Mouse (Mus musculus) heart, embryonic 12.5 days (tissue): Measurements from ENCODE around the gene Zbtb32. TPM values are rescaled to one million over a fixed set of nuclear protein-coding genes. Genes with fewer than 3 reads are reported as not detected.
A peak's percentile ranks its signal among the peaks of the same experiment; 100 is the strongest.

Experiments used
- ATAC-seq: fragments of 200-750 bp; cut with Nextera tagmentation; 2 replicates; pipeline ENCODE4 v1.8.0; 2017; ENCODE audit warnings: moderate TSS enrichment, moderate library complexity; ENCODE audit not compliant: insufficient number of reproducible peaks, low FRiP score
- H3K27ac ChIP-seq: fragments of 300-500 bp; sonication (generic); 2 replicates; pipeline ENCODE4 v1.5.1; 2016; ENCODE audit warnings: mild to moderate bottlenecking, moderate library complexity; ENCODE audit not compliant: poor library complexity, severe bottlenecking
- H3K27me3 ChIP-seq: fragments of 300-500 bp; sonication (generic); replicated peaks from 2 replicates; pipeline ENCODE4 v1.6.1; 2016; ENCODE audit warnings: mild to moderate bottlenecking, moderate library complexity
- H3K36me3 ChIP-seq: fragments of 300-500 bp; sonication (generic); 2 replicates; pipeline ENCODE4 v1.6.1; 2016; ENCODE audit warnings: mild to moderate bottlenecking, moderate library complexity
- H3K4me1 ChIP-seq: fragments of 300-500 bp; sonication (generic); replicated peaks from 2 replicates; pipeline ENCODE4 v1.6.1; 2016; ENCODE audit warnings: mild to moderate bottlenecking
- H3K4me2 ChIP-seq: fragments of 300-500 bp; sonication (generic); 2 replicates; pipeline ENCODE4 v1.6.1; 2016; ENCODE audit warnings: mild to moderate bottlenecking, moderate library complexity
- H3K4me3 ChIP-seq: fragments of 300-500 bp; sonication (generic); 2 replicates; pipeline ENCODE4 v1.5.1; 2016; ENCODE audit warnings: mild to moderate bottlenecking
- H3K9ac ChIP-seq: fragments of 300-500 bp; sonication (generic); 2 replicates; pipeline ENCODE4 v1.6.1; 2016; ENCODE audit warnings: mild to moderate bottlenecking, moderate library complexity
- H3K9me3 ChIP-seq: fragments of 300-500 bp; sonication (generic); replicated peaks from 2 replicates; pipeline ENCODE4 v1.6.1; 2016; ENCODE audit warnings: mild to moderate bottlenecking, moderate library complexity
- WGBS: fragments of 180-500 bp; shearing (Covaris S2); methylation state at CpG from one replicate; pipeline ENCODE4 v1.1.7; 2016; 5-methylcytosine and 5-hydroxymethylcytosine counted together
- polyA plus RNA-seq: library from polyadenylated mRNA; unstranded; fragments of >200 nt; fragmentation: Nextera tagmentation; extraction: Ambion mirVana; gene quantifications from 2 replicates; pipeline ENCODE4 v1.2.1, GENCODE M21; 2016

Zbtb32 gene
- polyA plus RNA-seq, 1 experiment from 2014 or later: 0.09 TPM

DNA sequence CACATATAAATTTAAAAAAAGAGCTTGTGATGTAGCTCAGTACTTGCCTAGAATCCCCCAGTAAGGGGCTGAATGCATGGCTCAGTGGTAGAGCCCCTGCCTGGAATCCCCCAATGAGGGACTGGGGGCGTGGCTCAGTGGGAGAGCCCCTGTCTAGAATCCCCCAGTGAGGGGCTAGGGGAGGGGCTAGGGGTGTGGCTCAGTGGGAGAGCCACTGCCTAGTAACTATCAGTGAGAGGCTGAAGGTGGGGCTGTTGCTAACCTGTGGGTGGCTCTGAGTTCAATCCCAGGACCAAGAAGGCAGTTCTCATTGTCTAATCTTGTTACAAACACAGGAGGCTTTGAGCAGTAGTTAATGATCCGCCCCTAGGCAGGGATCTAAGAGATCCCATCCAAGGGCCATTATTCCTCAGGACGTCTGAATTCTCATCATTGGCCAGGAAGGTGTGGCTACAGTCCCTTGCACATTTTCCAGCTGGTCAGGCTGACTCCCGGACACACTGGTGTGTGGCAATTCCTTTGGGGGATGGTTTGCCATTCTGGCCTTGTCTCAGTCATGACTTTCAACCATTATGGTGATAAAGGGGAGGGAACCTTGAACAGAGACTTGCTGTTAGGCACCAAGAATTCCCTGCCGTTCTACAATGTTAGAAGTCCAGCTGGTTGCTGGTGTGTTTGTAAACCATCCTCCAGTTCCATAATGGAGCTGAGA lies 16.5 kb upstream of the Zbtb32 start:
- Histone ChIP-seq H3K36me3 (peaks cover 43% of the 10 kb centered on the region), H3K4me2 (no peak overlapping the region), H3K9me3 (no peaks in the 10 kb centered on the region), H3K4me1 (peaks cover 4% of the 10 kb centered on the region), H3K27ac (no peak overlapping the region), H3K27me3 (no peaks in the 10 kb centered on the region), H3K9ac (no peak overlapping the region), H3K4me3 (no peak overlapping the region)
- ATAC-seq: peak; percentile 53; the same call in 1 of the 2 replicates
- WGBS: 58% methylated on average over 5 of the region's 5 CpGs

- H3K27me3 ChIP-seq: no peaks in the 10 kb centered on the region
- H3K9me3 ChIP-seq: no peaks in the 10 kb centered on the region
- H3K4me2 ChIP-seq: no peak overlapping the region
- H3K4me1 ChIP-seq: peaks cover 9% of the 10 kb centered on the region
- WGBS: 69% methylated on average over 2 of the region's 2 CpGs
- ATAC-seq: no peak
- H3K4me3 ChIP-seq: no peak overlapping the region
- H3K9ac ChIP-seq: no peak overlapping the region
- H3K27ac ChIP-seq: no peak overlapping the region
- H3K36me3 ChIP-seq: peaks cover 37% of the 10 kb centered on the region
Observed at GRCm38 (mm10) chr7:30614454-30614853, 15.7 kb upstream of the Zbtb32 start.

DNA sequence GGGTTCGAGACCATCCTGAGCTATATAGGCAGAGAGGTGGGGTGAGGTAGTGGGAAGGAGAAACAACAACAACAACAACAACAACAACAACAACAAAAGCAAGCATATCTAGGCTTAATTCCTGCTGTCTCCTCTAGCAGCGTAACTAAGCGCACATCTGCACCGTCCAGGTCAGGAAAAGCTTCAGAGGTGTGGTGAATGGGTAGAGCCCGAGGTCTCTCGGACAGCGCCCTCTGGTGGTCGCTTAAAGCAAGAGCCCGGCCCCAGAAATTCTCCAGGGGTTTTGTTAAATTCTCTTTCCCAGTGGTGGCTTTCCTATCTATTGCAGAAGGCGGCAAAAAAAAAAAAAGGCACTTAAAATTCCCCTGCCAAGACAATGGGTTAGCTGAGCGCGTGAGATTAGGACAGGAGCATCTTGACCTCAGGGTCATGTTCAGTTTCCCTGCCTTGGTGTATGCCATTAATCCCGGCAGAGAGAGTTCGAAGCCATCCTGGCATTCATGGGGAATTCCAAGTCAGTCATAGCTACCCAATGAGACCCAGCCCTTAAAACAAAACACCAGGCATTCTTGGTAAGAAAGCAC lies 14.9 kb upstream of the Zbtb32 start:
- 21% methylated on average over 14 of the region's 14 CpGs for WGBS
- ATAC-seq: no peak
- Histone ChIP-seq H3K4me1 (peaks cover 9% of the 10 kb centered on the region), H3K4me3 (no peak overlapping the region), H3K9me3 (no peaks in the 10 kb centered on the region), H3K9ac (no peak overlapping the region), H3K4me2 (no peak overlapping the region), H3K27ac (no peak overlapping the region), H3K36me3 (peaks cover 29% of the 10 kb centered on the region), H3K27me3 (no peaks in the 10 kb centered on the region)

- Histone ChIP-seq H3K9ac (no peak within 1 kb of the TSS), H3K9me3 (no peaks in the 10 kb centered on the region), H3K4me2 (no peak within 1 kb of the TSS), H3K4me1 (peaks cover 9% of the 10 kb centered on the region), H3K27ac (no peak within 1 kb of the TSS), H3K4me3 (no peak within 1 kb of the TSS), H3K27me3 (no peaks in the 10 kb centered on the region), H3K36me3 (peaks cover 21% of the 10 kb centered on the region)
- no peak for ATAC-seq
- 71% methylated on average over 8 of the region's 8 CpGs for WGBS
Observed at GRCm38 (mm10) chr7:30612654-30613402, 14.1 kb upstream of the Zbtb32 start, which contains the start of gene Upk1a. Gene Upk1a (minus strand): TSS chr7:30612847.

DNA sequence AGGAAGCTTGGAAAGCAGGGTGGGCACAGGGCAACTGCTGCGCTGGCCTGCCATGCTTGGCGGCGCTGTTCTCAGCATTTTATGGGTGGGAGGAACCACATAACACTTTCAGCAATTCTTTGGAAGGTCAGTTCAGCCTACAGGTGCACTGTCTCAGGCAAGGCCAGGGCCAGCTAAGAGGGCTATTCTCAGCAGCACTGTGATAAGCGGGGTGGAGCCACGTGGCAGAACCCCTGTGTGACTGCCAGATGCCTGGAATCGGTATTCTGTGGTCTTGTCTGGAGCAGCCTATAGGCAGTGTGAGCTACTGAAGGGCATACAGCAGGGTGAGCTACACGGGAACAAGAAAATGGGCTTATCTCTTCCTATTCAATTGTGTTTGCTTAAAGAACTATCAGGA lies 11.3 kb upstream of the Zbtb32 start:
- Histone ChIP-seq H3K4me3 (no peak overlapping the region), H3K9me3 (no peaks in the 10 kb centered on the region), H3K4me2 (no peak overlapping the region), H3K4me1 (peaks cover 9% of the 10 kb centered on the region), H3K27ac (no peak overlapping the region), H3K9ac (no peak overlapping the region; the same call in 1 of the 2 replicates), H3K27me3 (no peaks in the 10 kb centered on the region), H3K36me3 (no peaks in the 10 kb centered on the region)
- WGBS: 33% methylated on average over 7 of the region's 7 CpGs
- 0 out of 2 replicates have a peak, but pooled peaks have one; percentile 20 for ATAC-seq

GRCm38 (mm10) chr7:30608476-30608875 lies 9.8 kb upstream of the Zbtb32 start:
- Histone ChIP-seq H3K4me1 (peaks cover 9% of the 10 kb centered on the region), H3K4me3 (no peak overlapping the region), H3K36me3 (no peaks in the 10 kb centered on the region), H3K9ac (no peak overlapping the region), H3K27me3 (no peaks in the 10 kb centered on the region), H3K9me3 (no peaks in the 10 kb centered on the region), H3K4me2 (no peak overlapping the region), H3K27ac (no peak overlapping the region)
- ATAC-seq: no peak
- 53% methylated on average over 16 of the region's 16 CpGs for WGBS

GRCm38 (mm10) chr7:30607706-30608309 lies 9.1 kb upstream of the Zbtb32 start:
- ATAC-seq: no peak
- Histone ChIP-seq H3K27me3 (no peaks in the 10 kb centered on the region), H3K4me3 (no peak overlapping the region), H3K36me3 (no peaks in the 10 kb centered on the region), H3K9me3 (no peaks in the 10 kb centered on the region), H3K4me1 (peaks cover 10% of the 10 kb centered on the region), H3K4me2 (no peak overlapping the region), H3K9ac (no peak overlapping the region), H3K27ac (no peak overlapping the region)
- WGBS: 26% methylated on average over 8 of the region's 8 CpGs

GRCm38 (mm10) chr7:30604944-30605343 lies 6.2 kb upstream of the Zbtb32 start:
- no peaks in the 10 kb centered on the region for H3K27me3 ChIP-seq
- H3K4me3 ChIP-seq: no peak overlapping the region
- H3K4me2 ChIP-seq: no peak overlapping the region
- H3K9ac ChIP-seq: no peak overlapping the region
- H3K4me1 ChIP-seq: peaks cover 12% of the 10 kb centered on the region
- no peak overlapping the region for H3K27ac ChIP-seq
- 87% methylated on average over 8 of the region's 8 CpGs for WGBS
- no peaks in the 10 kb centered on the region for H3K9me3 ChIP-seq
- ATAC-seq: no peak
- H3K36me3 ChIP-seq: no peaks in the 10 kb centered on the region

GRCm38 (mm10) chr7:30604424-30604823 lies 5.7 kb upstream of the Zbtb32 start:
- Histone ChIP-seq H3K27ac (no peak overlapping the region), H3K9ac (no peak overlapping the region), H3K27me3 (no peaks in the 10 kb centered on the region), H3K4me1 (peaks cover 14% of the 10 kb centered on the region), H3K4me3 (no peak overlapping the region), H3K36me3 (no peaks in the 10 kb centered on the region), H3K9me3 (no peaks in the 10 kb centered on the region), H3K4me2 (no peak overlapping the region)
- no peak for ATAC-seq
- WGBS: 61% methylated on average over 8 of the region's 8 CpGs

DNA sequence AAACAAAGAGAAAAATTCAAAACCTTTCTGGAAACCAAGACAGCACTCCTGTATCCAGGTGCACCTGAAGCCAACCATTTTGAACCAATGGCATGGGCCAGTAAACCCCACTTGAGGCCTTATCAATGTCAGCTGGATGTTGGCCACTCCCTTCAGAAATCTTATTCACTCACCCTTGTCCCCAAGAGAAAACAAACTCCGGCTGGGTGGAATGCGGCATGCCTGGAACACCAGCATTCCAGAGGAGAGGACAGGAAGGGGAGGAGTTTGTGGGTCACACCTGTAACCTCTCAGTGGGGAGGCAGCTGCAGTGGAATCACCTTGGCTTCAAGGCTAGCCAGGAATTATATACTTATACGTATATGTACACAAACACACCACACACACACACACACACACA lies 3.9 kb upstream of the Zbtb32 start:
- H3K4me3 ChIP-seq: no peak overlapping the region
- no peaks in the 10 kb centered on the region for H3K36me3 ChIP-seq
- H3K27ac ChIP-seq: no peak overlapping the region
- 23% methylated on average over 3 of the region's 3 CpGs for WGBS
- H3K4me2 ChIP-seq: no peak overlapping the region
- H3K9ac ChIP-seq: no peak overlapping the region
- no peaks in the 10 kb centered on the region for H3K27me3 ChIP-seq
- H3K4me1 ChIP-seq: peaks cover 14% of the 10 kb centered on the region
- no peaks in the 10 kb centered on the region for H3K9me3 ChIP-seq
- ATAC-seq: no peak

- Histone ChIP-seq H3K27me3 (no peaks in the 10 kb centered on the region), H3K4me1 (peaks cover 14% of the 10 kb centered on the region), H3K9ac (no peak overlapping the region), H3K36me3 (no peaks in the 10 kb centered on the region), H3K4me3 (no peak overlapping the region), H3K9me3 (no peaks in the 10 kb centered on the region), H3K4me2 (peak overlapping the region; percentile 42; the same call in 1 of the 2 replicates), H3K27ac (no peak overlapping the region)
- WGBS: 68% methylated on average over 7 of the region's 7 CpGs
- ATAC-seq: peak; percentile 24; the same call in 1 of the 2 replicates
Observed at GRCm38 (mm10) chr7:30600651-30601050, 1.9 kb upstream of the Zbtb32 start.
